In genomic region chr9:106643128-106643527, GRCm38 (mm10) we compare ENCODE assay signal across 8 mouse cellular contexts. TPM values are rescaled to one million over a fixed set of nuclear protein-coding genes. Genes with fewer than 3 reads are reported as not detected.
DNase-seq lines count a peak whose midpoint lies in the region; ATAC-seq and TF ChIP-seq lines count a peak whose summit lies in the region.

No protein-coding gene starts in this region.

- H3K27ac ChIP-seq in neural tube, embryonic 15.5 days (replicated peaks): no peak overlapping the region
- no peak overlapping the region for H3K27ac ChIP-seq in forebrain, embryonic 16.5 days (ENCODE audit: low read length)
- H3K27ac ChIP-seq in kidney, adult 2 months (ENCODE audit: insufficient read depth, low read depth, low read length): no peak overlapping the region
- no peak overlapping the region for H3K27ac ChIP-seq in limb, embryonic 14.5 days (replicated peaks; ENCODE audit: low read depth, low read length)
- H3K27ac ChIP-seq in thymus, adult 2 months (ENCODE audit: control insufficient read depth, insufficient read depth, low read length): no peak overlapping the region

- ATAC-seq in neural tube, embryonic 15.5 days (ENCODE audit: low FRiP score): no peak
- ATAC-seq in forebrain, embryonic 16.5 days: peak; percentile 50; the same call in 1 of the 2 replicates
- ATAC-seq in limb, embryonic 14.5 days (ENCODE audit: low FRiP score, low read depth): no peak

- no peak for TF ChIP-seq POLR2A in kidney, adult 2 months (IDR thresholded peaks at IDR 0.05; ENCODE audit: low read depth, low read length)
- no peak for TF ChIP-seq POLR2A in limb, embryonic 14.5 days (IDR thresholded peaks at IDR 0.05; ENCODE audit: borderline replicate concordance, extremely low read depth, insufficient read depth, insufficient read length)
- TF ChIP-seq POLR2A in thymus, adult 2 months (IDR thresholded peaks at IDR 0.05; ENCODE audit: control insufficient read depth, extremely low read depth, insufficient read depth, low read length, poor library complexity): no peak

- WGBS in neural tube, embryonic 15.5 days: 32% methylated on average over 7 of the region's 7 CpGs
- 27% methylated on average over 7 of the region's 7 CpGs for WGBS in forebrain, embryonic 16.5 days
- WGBS in kidney, adult 2 months: 26% methylated on average over 7 of the region's 7 CpGs
- 31% methylated on average over 7 of the region's 7 CpGs for WGBS in limb, embryonic 14.5 days
- 27% methylated on average over 7 of the region's 7 CpGs for WGBS in thymus, adult 2 months

- no peak overlapping the region for H3K4me3 ChIP-seq in neural tube, embryonic 15.5 days (replicated peaks)
- no peak overlapping the region for H3K4me3 ChIP-seq in forebrain, embryonic 16.5 days (replicated peaks; ENCODE audit: low read length)
- no peak overlapping the region for H3K4me3 ChIP-seq in kidney, adult 2 months (ENCODE audit: insufficient read depth, low read depth, low read length)
- H3K4me3 ChIP-seq in limb, embryonic 14.5 days (replicated peaks; ENCODE audit: low read length): no peak overlapping the region
- no peak overlapping the region for H3K4me3 ChIP-seq in thymus, adult 2 months (ENCODE audit: control insufficient read depth, insufficient read depth, low read length)

- peak; percentile 97 for TF ChIP-seq CTCF in kidney, adult 2 months (conservative IDR thresholded peaks at IDR 0.05; ENCODE audit: insufficient read depth, insufficient read length, low read depth, low read length)
- TF ChIP-seq CTCF in thymus, adult 2 months (IDR thresholded peaks at IDR 0.05; ENCODE audit: borderline replicate concordance, control insufficient read depth, extremely low read depth, insufficient read depth, low read length, poor library complexity): peak; percentile 93

- no peaks in the 10 kb centered on the region for H3K4me1 ChIP-seq in neural tube, embryonic 15.5 days
- H3K4me1 ChIP-seq in forebrain, embryonic 16.5 days (replicated peaks; ENCODE audit: control insufficient read depth, insufficient read depth, low read length): no peaks in the 10 kb centered on the region
- no peaks in the 10 kb centered on the region for H3K4me1 ChIP-seq in kidney, adult 2 months (ENCODE audit: control insufficient read depth, insufficient read depth, low read length)
- H3K4me1 ChIP-seq in limb, embryonic 14.5 days (ENCODE audit: control insufficient read depth, insufficient read depth, low read length): no peaks in the 10 kb centered on the region
- no peaks in the 10 kb centered on the region for H3K4me1 ChIP-seq in thymus, adult 2 months (replicated peaks; ENCODE audit: control insufficient read depth, insufficient read depth, low read length)

- H3K4me2 ChIP-seq in neural tube, embryonic 15.5 days: no peak overlapping the region
- no peak overlapping the region for H3K4me2 ChIP-seq in forebrain, embryonic 16.5 days (ENCODE audit: low read length)
- H3K4me2 ChIP-seq in limb, embryonic 14.5 days (replicated peaks; ENCODE audit: low read depth, low read length, severe bottlenecking): no peak overlapping the region

- peak; percentile 73 for DNase-seq in neural tube, embryonic 10.5 days (ENCODE audit: extremely low spot score, low spot score)
- peak; percentile 25 for DNase-seq in c-Kit-negative CD71-positive TER-119-positive erythroid progenitor cells, embryonic 14.5 days (ENCODE audit: low read depth, low spot score)
- DNase-seq in kidney, adult 2 months: peak; percentile 70
- peak; percentile 25 for DNase-seq in limb, embryonic 14.5 days (ENCODE audit: low spot score)
- peak; percentile 40 for DNase-seq in ovary, adult 18-20 months (ENCODE audit: low spot score)
- DNase-seq in thymus, adult 2 months: peak; percentile 81

- H3K9me3 ChIP-seq in neural tube, embryonic 15.5 days (replicated peaks): no peaks in the 10 kb centered on the region
- H3K9me3 ChIP-seq in forebrain, embryonic 16.5 days (ENCODE audit: control insufficient read depth, low read length): no peaks in the 10 kb centered on the region
- no peaks in the 10 kb centered on the region for H3K9me3 ChIP-seq in limb, embryonic 14.5 days (ENCODE audit: control insufficient read depth, low read length)

- H3K36me3 ChIP-seq in neural tube, embryonic 15.5 days: no peaks in the 10 kb centered on the region
- H3K36me3 ChIP-seq in forebrain, embryonic 16.5 days (ENCODE audit: control insufficient read depth, insufficient read depth): no peaks in the 10 kb centered on the region
- H3K36me3 ChIP-seq in kidney, adult 2 months (ENCODE audit: control insufficient read depth, insufficient read depth, low read length): no peaks in the 10 kb centered on the region
- H3K36me3 ChIP-seq in limb, embryonic 14.5 days (ENCODE audit: control insufficient read depth, insufficient read depth, low read length): no peaks in the 10 kb centered on the region
- H3K36me3 ChIP-seq in thymus, adult 2 months (ENCODE audit: control insufficient read depth, insufficient read depth, low read length): no peaks in the 10 kb centered on the region

- no peaks in the 10 kb centered on the region for H3K27me3 ChIP-seq in neural tube, embryonic 15.5 days (replicated peaks)
- no peaks in the 10 kb centered on the region for H3K27me3 ChIP-seq in forebrain, embryonic 16.5 days (replicated peaks; ENCODE audit: control insufficient read depth, insufficient read depth, low read length)
- no peaks in the 10 kb centered on the region for H3K27me3 ChIP-seq in kidney, adult 2 months (replicated peaks; ENCODE audit: control insufficient read depth, insufficient read depth, low read length)
- no peaks in the 10 kb centered on the region for H3K27me3 ChIP-seq in limb, embryonic 14.5 days (ENCODE audit: control insufficient read depth, insufficient read depth, low read length)
- no peaks in the 10 kb centered on the region for H3K27me3 ChIP-seq in thymus, adult 2 months (ENCODE audit: control insufficient read depth, insufficient read depth, low read length)

- H3K9ac ChIP-seq in neural tube, embryonic 15.5 days (replicated peaks): no peak overlapping the region
- no peak overlapping the region for H3K9ac ChIP-seq in forebrain, embryonic 16.5 days (replicated peaks; ENCODE audit: low read depth, low read length)
- no peak overlapping the region for H3K9ac ChIP-seq in limb, embryonic 14.5 days (ENCODE audit: low read depth, low read length, severe bottlenecking)

RNA-seq across cellular contexts. Expression of gene Grm2, which starts 12.8 kb away (rescaled TPM):
- 4.9 and 6.4 TPM in 2 replicates for polyA plus RNA-seq in neural tube, embryonic 15.5 days (2015; fragmentation: Nextera tagmentation; extraction: Ambion mirVana)
- 10.2 and 14.1 TPM in 2 replicates for polyA plus RNA-seq in forebrain, embryonic 16.5 days (2015; fragmentation: Nextera tagmentation; extraction: Ambion mirVana)
- polyA plus RNA-seq in kidney, adult 2 months (2012; rRNA removed): not detected in 2 replicates
- 0.06 and 0.08 TPM in 2 replicates for polyA plus RNA-seq in limb, embryonic 14.5 days (2012; rRNA removed)
- not detected in 2 replicates for polyA plus RNA-seq in limb, embryonic 14.5 days (2014; fragmentation: Nextera tagmentation; extraction: Ambion mirVana)
- polyA plus RNA-seq in thymus, adult 2 months (2012; rRNA removed): 0.19 and 0.34 TPM in 2 replicates

RNA-seq across cellular contexts. Expression of gene Iqcf6, which starts 16.7 kb away (rescaled TPM):
- polyA plus RNA-seq in neural tube, embryonic 15.5 days (2015; fragmentation: Nextera tagmentation; extraction: Ambion mirVana): not detected in 2 replicates
- polyA plus RNA-seq in forebrain, embryonic 16.5 days (2015; fragmentation: Nextera tagmentation; extraction: Ambion mirVana): not detected in 2 replicates
- polyA plus RNA-seq in kidney, adult 2 months (2012; rRNA removed): not detected in 2 replicates
- not detected in 2 replicates for polyA plus RNA-seq in limb, embryonic 14.5 days (2012; rRNA removed)
- polyA plus RNA-seq in limb, embryonic 14.5 days (2014; fragmentation: Nextera tagmentation; extraction: Ambion mirVana): not detected in 2 replicates
- polyA plus RNA-seq in thymus, adult 2 months (2012; rRNA removed): not detected in 2 replicates

RNA-seq across cellular contexts. Expression of gene Tex264, which starts 42.6 kb away (rescaled TPM):
- 72.2 and 83.3 TPM in 2 replicates for polyA plus RNA-seq in neural tube, embryonic 15.5 days (2015; fragmentation: Nextera tagmentation; extraction: Ambion mirVana)
- polyA plus RNA-seq in forebrain, embryonic 16.5 days (2015; fragmentation: Nextera tagmentation; extraction: Ambion mirVana): 57.2 and 59.7 TPM in 2 replicates
- polyA plus RNA-seq in kidney, adult 2 months (2012; rRNA removed): 219 and 248 TPM in 2 replicates
- 56.8 and 76.1 TPM in 2 replicates for polyA plus RNA-seq in limb, embryonic 14.5 days (2012; rRNA removed)
- polyA plus RNA-seq in limb, embryonic 14.5 days (2014; fragmentation: Nextera tagmentation; extraction: Ambion mirVana): 63.9 and 67.6 TPM in 2 replicates
- 91.8 and 104 TPM in 2 replicates for polyA plus RNA-seq in thymus, adult 2 months (2012; rRNA removed)

Comparison
In these comparisons a context has a peak if more than half of its experiments do, and no peak if none do; other contexts are left out.
1. DNase-seq: peak in every context shown above with its lines; median percentile 81 in thymus, adult 2 months; 73 in neural tube, embryonic 10.5 days; 70 in kidney, adult 2 months; 40 in ovary, adult 18-20 months; 25 in c-Kit-negative CD71-positive TER-119-positive erythroid progenitor cells, embryonic 14.5 days; 25 in limb, embryonic 14.5 days.